Mouse (Mus musculus) cortical plate, adult 2 months (tissue): Measurements from ENCODE around the gene 1700029I15Rik.

Source experiments
- CTCF ChIP-seq: fragments of 200-500 bp; IDR thresholded peaks from 2 replicates; pipeline ENCODE4 v1.5.1; 2011; ENCODE audit warnings: mild to moderate bottlenecking, control low read depth, low read length; ENCODE audit not compliant: insufficient read depth; ENCODE audit errors: extremely low read depth
- POLR2A ChIP-seq: fragments of 200-500 bp; IDR thresholded peaks from 2 replicates; pipeline ENCODE4 v1.6.1; 2011; ENCODE audit warnings: mild to moderate bottlenecking, low read length, control low read depth; ENCODE audit not compliant: insufficient read depth; ENCODE audit errors: extremely low read depth

GRCm38 (mm10) chr2:92426426-92426825 is 44.1 kb downstream of the 1700029I15Rik start:
- no peak for TF ChIP-seq CTCF
- no peak for TF ChIP-seq POLR2A
